Mouse (Mus musculus) E14TG2a.4 (cell line): ENCODE data around the gene Il17rd.

ENCODE experiments used
- CTCF ChIP-seq: conservative IDR thresholded peaks from 2 replicates; pipeline ENCODE4 v1.5.1; 2014; ENCODE audit warnings: low read length
- NANOG ChIP-seq: IDR thresholded peaks from 2 replicates; pipeline ENCODE4 v1.6.1; 2014; ENCODE audit warnings: borderline replicate concordance, low read length, mixed read lengths
- POU5F1 ChIP-seq: IDR thresholded peaks from 2 replicates; pipeline ENCODE4 v1.6.1; 2014; ENCODE audit warnings: low read length, borderline replicate concordance

GRCm38 (mm10) chr14:27105731-27106457 lies 67.2 kb downstream of the Il17rd start:
- TF ChIP-seq CTCF (no peak), POU5F1 (no peak), NANOG (no peak)
